Mouse (Mus musculus): ENCODE results near the gene Rhebl1. TPM values are rescaled to one million over a fixed set of nuclear protein-coding genes. Genes with fewer than 3 reads are reported as not detected.
A peak's percentile ranks its signal among the peaks of the same experiment; 100 is the strongest.

Gene Rhebl1
- polyA plus RNA-seq, 1 experiment from 2014 or later: 29.5 TPM

DNA sequence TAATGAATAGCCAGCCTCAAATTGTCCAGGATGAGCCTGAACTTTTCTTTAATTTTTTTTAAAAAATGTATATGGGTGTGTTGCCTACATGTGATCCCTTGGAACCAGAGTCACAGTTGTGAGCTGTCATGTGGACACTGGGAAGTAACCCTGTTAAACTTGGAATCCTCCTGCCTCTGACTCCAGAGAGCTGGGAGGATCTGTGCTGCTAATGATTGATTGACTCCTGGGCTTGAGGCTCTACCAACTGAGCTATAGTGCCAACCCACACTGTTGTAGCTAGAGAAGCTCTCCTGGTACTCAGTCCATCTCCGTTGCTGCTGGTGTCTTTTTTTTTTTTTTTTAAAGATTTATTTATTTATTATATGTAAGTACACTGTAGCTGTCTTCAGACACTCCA, 10.2 kb downstream of the Rhebl1 start:
- no peak overlapping the region for H3K4me3 ChIP-seq
- 86% methylated on average over 1 of the region's 1 CpGs for WGBS
- H3K9me3 ChIP-seq: no peaks in the 10 kb centered on the region
- H3K27ac ChIP-seq (replicated peaks): no peak overlapping the region
- peaks cover 5% of the 10 kb centered on the region for H3K36me3 ChIP-seq (replicated peaks)
- peaks cover 5% of the 10 kb centered on the region; the same call in 1 of the 2 replicates for H3K27me3 ChIP-seq (replicated peaks; ENCODE audit: low read depth, poor library complexity, severe bottlenecking)
- peaks cover 29% of the 10 kb centered on the region for H3K4me1 ChIP-seq
- DNase-seq (ENCODE audit: low spot score): no peak

DNA sequence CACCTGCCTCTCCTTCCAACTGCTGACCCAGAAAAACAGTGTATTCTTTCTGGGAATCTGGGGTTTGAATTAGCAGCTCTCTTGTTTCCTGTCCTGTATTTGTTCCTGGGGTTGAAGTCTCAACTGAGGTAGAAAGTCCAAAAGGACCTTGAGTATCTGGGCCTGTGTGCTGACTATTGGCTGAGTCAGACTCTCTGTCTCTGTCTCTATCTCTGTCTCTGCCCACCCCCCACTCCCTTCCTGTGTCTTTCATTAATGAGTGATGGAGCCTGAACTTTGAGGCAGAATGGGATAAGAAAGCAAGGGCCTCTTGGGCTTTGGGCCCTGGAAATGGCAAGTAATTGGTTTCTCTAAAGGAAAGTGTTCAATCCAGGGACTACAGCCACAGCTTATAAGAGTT, 10.7 kb downstream of the Rhebl1 start:
- no peak for DNase-seq (ENCODE audit: low spot score)
- no peak overlapping the region for H3K4me3 ChIP-seq
- peaks cover 5% of the 10 kb centered on the region; the same call in 1 of the 2 replicates for H3K27me3 ChIP-seq (replicated peaks; ENCODE audit: low read depth, poor library complexity, severe bottlenecking)
- peaks cover 9% of the 10 kb centered on the region for H3K36me3 ChIP-seq (replicated peaks)
- peaks cover 29% of the 10 kb centered on the region for H3K4me1 ChIP-seq
- H3K27ac ChIP-seq (replicated peaks): no peak overlapping the region
- H3K9me3 ChIP-seq: no peaks in the 10 kb centered on the region

DNA sequence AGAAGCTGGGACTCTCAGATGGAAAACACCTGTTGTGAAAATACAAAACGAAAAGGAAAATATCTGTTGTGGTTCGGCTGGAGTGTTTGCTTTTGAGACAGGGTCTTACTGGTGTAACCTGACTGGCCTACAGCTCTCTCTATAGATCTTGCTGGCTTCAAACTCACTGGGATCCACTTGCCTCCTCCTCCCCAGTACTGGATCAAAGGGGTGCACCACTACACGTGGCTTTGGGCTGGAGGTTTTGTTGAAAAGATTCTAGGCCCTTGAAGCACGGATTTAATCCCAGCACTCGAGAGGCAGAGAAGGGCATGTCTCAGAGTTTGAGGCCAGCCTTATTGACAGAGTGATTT, 12.7 kb downstream of the Rhebl1 start:
- H3K27me3 ChIP-seq (replicated peaks; ENCODE audit: low read depth, poor library complexity, severe bottlenecking): no peaks in the 10 kb centered on the region
- WGBS: 8% methylated on average over 5 of the region's 5 CpGs
- peak overlapping the region; percentile 91 for H3K27ac ChIP-seq (replicated peaks)

DNA sequence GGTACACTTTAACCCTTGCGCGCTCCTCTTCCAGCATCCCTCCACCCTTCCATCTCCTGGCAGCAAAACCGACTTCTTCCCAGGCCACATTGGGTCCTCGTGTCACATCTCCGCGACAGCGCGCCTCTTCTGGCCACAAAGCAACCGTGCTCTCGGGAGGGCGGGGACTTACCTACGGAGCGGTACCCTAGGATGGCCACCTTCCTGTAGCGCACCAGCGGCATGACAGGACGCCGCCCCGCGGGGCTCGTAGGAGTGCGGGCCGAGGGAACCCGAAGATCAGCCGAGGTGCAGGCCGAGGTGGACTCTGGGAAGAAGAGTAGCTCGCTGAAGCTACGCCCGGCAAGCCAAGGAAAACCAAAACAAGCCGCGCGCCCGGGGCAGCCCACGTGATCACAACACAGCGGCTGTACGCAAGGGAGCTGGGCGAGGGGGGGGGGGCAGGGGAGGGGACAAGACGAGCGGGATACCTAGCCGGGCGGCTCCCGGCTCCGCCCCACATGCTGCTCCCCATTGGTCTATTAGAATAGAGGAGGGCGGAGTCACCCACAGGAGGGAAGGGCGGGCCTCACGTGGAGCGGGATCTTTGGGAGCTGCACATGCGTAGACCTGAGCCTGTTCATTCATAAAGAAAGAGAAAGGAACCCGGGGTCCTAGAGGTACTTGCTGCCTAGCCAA, 13.2 kb downstream of the Rhebl1 start:
- peaks cover 29% of the 10 kb centered on the region for H3K4me1 ChIP-seq
- H3K27ac ChIP-seq (replicated peaks): peak overlapping the region; percentile 91
- no peaks in the 10 kb centered on the region for H3K9me3 ChIP-seq
- WGBS: under 1% methylated on average over 48 of the region's 48 CpGs
- peak overlapping the region; percentile 84 for H3K4me3 ChIP-seq
- no peaks in the 10 kb centered on the region for H3K27me3 ChIP-seq (replicated peaks; ENCODE audit: low read depth, poor library complexity, severe bottlenecking)
- H3K36me3 ChIP-seq (replicated peaks): peaks cover 25% of the 10 kb centered on the region
- peak; percentile 99 for DNase-seq (ENCODE audit: low spot score)

More for the DNA sequence above, 12.7 kb downstream of the Rhebl1 start:
- Histone ChIP-seq H3K4me1 (peaks cover 29% of the 10 kb centered on the region), H3K36me3 (replicated peaks) (peaks cover 20% of the 10 kb centered on the region), H3K4me3 (peak overlapping the region; percentile 84), H3K9me3 (no peaks in the 10 kb centered on the region)
- no peak for DNase-seq (ENCODE audit: low spot score)

DNA sequence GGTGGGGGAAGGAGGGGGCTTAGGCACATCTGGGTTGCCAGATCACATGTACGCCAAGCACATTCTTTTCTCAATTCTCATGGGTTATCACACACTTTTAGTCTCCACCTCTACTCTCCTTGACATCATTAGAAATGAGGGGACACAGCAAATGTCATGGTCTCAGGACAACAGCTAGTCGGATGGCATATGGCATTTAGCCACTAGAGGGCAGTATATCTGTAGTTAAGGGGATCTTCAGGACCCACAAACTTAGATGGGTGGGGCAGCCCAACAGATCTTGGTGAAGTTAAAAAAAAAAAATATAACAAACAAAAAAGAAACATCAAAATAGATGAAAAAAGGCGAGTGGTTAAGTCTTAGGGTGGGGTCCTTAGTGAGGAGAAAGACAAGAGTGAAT, 17.0 kb downstream of the Rhebl1 start:
- H3K36me3 ChIP-seq (replicated peaks): peaks cover 25% of the 10 kb centered on the region
- H3K4me1 ChIP-seq: peaks cover 39% of the 10 kb centered on the region
- DNase-seq (ENCODE audit: low spot score): peak; percentile 56
- no peak overlapping the region for H3K27ac ChIP-seq (replicated peaks)
- H3K4me3 ChIP-seq: no peak overlapping the region
- no peaks in the 10 kb centered on the region for H3K9me3 ChIP-seq
- 19% methylated on average over 3 of the region's 3 CpGs for WGBS
- no peaks in the 10 kb centered on the region for H3K27me3 ChIP-seq (replicated peaks; ENCODE audit: low read depth, poor library complexity, severe bottlenecking)

DNA sequence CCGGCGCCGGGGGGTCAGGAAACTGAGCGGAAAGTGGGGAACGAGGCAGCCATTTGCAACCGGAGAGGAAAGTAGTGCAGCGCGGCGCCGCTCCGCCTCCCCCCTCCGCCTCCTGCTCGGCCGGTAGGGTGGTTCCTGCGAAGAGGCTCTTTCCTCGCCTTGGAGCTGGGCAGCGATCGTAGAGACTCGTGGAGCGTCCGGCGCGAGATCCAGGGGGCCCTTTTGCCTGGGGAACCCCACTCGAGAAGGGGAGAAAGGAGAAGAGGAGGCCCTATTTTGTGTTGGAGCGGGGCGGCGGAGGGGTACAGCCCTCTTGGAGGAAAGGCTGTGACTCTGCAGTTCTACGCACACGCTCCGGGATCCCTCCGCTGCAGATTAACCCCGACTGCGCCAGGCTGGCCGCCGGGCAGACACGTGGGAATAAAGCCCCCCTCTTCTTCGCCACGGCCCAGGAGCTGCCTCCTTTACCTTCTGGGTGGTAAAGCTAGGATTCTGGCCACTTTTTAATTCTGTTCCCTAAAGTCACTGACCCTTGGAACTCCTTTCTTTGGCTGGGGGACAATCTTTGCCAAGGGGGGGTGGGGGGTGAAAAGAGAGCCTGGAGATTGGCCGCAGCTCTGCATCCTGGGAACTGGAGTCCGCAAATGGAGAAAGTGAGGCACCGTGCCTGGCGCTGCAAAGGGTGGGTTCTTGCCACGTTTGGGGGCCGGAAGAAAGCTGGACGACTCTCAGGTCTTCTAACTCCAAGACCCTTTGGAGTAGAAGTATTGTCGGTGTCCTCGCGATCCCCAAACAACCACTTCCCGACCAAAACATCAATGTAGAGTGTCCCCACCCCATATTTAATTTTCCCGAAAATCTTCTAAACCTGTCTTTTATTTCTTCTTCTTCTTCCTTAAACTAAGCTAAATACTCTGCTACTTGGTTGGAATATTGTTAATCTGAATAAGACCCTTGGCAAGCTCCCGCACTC, 22.1 kb downstream of the Rhebl1 start:
- H3K4me1 ChIP-seq: peaks cover 42% of the 10 kb centered on the region
- H3K27me3 ChIP-seq (replicated peaks; ENCODE audit: low read depth, poor library complexity, severe bottlenecking): no peaks in the 10 kb centered on the region
- peak overlapping the region; percentile 84 for H3K4me3 ChIP-seq
- peak; percentile 95 for DNase-seq (ENCODE audit: low spot score)
- 1% methylated on average over 51 of the region's 51 CpGs for WGBS
- peak overlapping the region; percentile 100 for H3K27ac ChIP-seq (replicated peaks)
- H3K36me3 ChIP-seq (replicated peaks): peaks cover 17% of the 10 kb centered on the region; the same call in 1 of the 2 replicates
- H3K9me3 ChIP-seq: no peaks in the 10 kb centered on the region

DNA sequence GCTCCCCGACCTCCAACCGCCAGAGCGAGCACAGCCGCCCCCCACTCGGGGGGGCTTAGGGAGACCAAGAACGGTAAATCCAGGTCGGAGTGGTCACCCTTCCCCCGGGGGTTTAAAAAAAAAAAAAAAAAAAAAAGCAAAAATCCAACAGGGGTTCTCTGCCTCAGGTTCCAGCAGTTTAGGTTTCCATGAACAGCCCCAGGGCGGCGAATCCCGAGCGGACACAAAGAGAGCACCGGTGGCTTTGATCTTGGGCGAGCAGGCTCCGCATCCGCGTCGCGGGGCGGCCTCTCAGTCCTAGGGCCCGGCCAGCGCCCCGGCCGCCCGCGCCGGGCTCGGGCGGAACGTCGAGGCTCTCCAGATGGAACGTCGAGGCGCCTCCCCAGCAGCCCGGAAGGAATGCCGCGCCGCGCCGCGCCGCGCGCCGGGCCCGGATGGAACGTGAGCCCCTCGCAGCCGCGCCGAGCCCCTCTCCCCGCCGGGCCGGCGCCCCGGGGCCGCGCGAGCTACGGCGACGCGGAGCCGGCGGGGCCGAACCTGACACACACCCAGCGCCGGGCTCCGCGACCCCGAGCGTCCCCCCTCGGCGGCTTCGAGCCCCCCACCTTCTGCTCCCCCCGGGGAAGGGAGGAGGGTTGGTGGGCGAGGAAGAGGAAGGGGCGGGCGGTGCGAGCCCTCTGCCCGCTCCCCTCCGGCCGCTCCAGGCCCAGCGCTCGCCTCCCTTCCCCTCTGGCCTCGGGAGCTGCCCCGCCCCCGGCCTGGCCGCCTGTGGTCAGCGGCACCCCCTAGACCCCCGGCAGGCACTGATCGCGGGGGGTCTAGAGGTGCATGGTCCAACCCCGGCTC, 23.0 kb downstream of the Rhebl1 start, which contains the start of gene Kmt2d:
Gene Kmt2d (minus strand): TSS at position 135 of the 846 bp plus-strand sequence.
- Histone ChIP-seq H3K4me1 (peaks cover 43% of the 10 kb centered on the region), H3K4me3 (peak within 1 kb of the TSS; percentile 84), H3K9me3 (no peaks in the 10 kb centered on the region), H3K27ac (replicated peaks) (peak within 1 kb of the TSS; percentile 100), H3K36me3 (replicated peaks) (peaks cover 22% of the 10 kb centered on the region), H3K27me3 (replicated peaks; ENCODE audit: low read depth, poor library complexity, severe bottlenecking) (no peaks in the 10 kb centered on the region)
- WGBS: under 1% methylated on average over 94 of the region's 94 CpGs
- DNase-seq (ENCODE audit: low spot score): no peak

DNA sequence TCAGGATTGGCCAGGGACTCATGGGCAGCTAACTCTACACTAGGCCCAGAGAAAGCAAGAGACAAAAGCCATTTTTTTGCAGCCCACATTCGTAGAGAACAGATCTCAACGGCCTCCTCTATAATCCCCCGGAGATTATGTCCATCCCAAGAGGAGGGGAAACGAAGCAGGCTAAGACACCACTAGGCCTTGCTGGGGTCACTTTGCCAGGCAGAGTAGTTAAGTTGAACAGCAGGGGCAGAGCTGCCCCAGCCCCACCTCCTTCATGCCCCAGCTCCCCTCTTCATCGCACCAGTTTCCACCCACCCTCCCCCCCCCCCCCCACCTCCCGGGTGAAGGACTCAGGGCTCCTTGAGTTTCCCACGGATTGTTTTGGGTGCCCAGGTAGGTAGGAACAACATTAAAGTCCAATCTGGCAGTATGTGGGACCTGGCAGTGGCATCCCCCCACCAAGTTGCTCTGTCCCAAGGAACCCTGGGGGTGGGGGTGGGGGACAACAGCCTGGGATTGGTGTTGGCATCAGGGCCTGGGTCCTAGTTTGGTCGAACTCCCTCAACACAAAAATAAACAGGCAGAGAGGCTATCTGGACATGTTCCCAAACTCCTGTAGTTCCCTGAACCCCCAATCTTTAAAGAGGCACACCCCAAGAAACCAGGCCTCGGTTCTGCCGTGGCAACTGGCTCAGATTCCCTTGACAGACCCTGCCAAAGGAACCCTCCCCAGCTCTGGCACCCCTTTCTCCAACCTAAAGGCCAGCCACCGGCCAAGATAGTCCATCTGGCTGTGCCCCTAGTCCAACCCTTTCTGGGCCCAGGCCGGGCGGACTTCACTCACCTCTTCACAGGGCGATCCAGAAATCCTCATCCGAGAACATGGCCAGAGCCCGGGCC, 23.9 kb downstream of the Rhebl1 start:
- DNase-seq (ENCODE audit: low spot score): peak; percentile 51
- H3K4me1 ChIP-seq: peaks cover 43% of the 10 kb centered on the region
- WGBS: under 1% methylated on average over 16 of the region's 16 CpGs
- no peaks in the 10 kb centered on the region for H3K27me3 ChIP-seq (replicated peaks; ENCODE audit: low read depth, poor library complexity, severe bottlenecking)
- H3K27ac ChIP-seq (replicated peaks): peak overlapping the region; percentile 100
- peaks cover 29% of the 10 kb centered on the region for H3K36me3 ChIP-seq (replicated peaks)
- no peaks in the 10 kb centered on the region for H3K9me3 ChIP-seq
- peak overlapping the region; percentile 84 for H3K4me3 ChIP-seq

DNA sequence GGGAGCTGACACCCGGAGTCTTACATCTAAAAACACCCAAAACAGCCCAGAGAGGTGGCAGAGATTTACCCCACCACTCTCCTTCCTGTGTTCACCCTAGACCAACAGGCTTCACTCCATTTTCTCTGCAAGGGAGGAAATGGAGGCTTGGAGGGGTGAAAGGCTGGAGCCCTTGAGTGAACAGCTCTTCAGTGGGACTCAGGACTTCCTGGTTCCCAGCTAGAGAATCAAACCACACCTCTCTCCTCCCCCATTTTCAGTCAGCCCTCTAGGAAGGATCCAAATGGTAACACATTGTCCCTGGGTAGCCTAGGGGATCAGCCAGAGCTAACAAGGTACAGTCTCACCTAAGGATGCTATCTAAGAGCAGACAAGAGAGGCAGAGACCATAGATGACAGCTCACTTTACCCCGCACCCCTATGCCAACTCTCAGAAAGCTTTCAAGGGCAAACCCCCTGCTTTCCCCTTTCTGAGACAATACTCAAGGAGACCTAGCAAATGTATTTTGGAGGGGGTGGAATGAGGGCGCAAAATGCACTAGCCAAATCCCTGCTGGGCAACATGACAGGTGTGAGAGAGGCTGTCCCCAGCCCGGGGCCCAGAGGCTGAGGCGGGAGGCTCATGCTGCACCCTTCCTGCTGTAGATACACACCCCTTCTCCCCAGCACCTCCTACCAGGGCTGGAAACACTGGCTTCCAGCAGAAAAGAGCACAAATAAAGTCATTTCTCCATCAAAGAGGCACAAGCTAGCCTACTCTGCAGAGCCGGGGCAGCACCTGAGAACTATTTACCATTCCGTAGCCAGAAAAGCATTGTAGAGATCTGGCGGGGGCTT, 24.8 kb downstream of the Rhebl1 start:
- Histone ChIP-seq H3K9me3 (no peaks in the 10 kb centered on the region), H3K27ac (replicated peaks) (peak overlapping the region; percentile 100), H3K36me3 (replicated peaks) (peaks cover 38% of the 10 kb centered on the region), H3K4me1 (peaks cover 43% of the 10 kb centered on the region), H3K27me3 (replicated peaks; ENCODE audit: low read depth, poor library complexity, severe bottlenecking) (no peaks in the 10 kb centered on the region), H3K4me3 (peak overlapping the region; percentile 84)
- peak; percentile 20 for DNase-seq (ENCODE audit: low spot score)
- WGBS: 16% methylated on average over 8 of the region's 8 CpGs

DNA sequence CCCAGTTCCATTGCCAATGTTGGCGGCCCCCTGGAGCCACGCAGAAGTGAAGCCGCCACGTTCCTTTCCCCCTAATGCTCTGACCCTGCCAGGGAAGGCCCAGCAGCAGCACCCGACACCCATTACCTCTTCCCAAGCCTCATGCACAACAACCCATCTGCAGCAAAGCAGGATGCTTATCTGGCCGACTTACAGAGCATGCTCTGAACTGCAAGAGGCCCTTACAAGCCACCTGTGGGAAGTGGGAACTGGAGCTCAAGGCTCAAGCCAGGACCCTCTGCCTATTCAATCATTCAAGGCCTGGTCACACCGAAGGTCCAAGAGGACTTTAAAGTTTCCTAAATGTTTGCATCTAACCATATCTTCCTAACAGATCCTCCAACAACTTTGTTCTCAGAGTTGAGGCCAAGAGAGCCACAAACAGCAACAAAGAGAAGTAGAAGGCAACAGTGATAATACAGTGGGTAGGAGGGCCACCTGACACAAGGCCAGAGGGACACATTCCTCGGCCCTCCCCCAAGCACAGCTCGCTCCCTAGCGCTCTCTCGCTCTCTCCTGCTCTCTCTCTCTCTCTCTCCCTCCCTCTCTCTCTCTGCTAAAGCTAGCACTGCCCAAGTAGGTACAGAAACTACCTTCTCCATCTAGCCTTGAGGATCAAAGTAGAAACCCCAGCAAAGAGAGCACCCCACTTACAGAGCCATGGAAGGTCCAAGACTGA, 25.8 kb downstream of the Rhebl1 start:
- DNase-seq (ENCODE audit: low spot score): no peak

More for the DNA sequence above, 25.8 kb downstream of the Rhebl1 start:
- Histone ChIP-seq H3K27ac (replicated peaks) (peak overlapping the region; percentile 59; the same call in 1 of the 2 replicates), H3K9me3 (no peaks in the 10 kb centered on the region), H3K4me3 (peak overlapping the region; percentile 84), H3K4me1 (peaks cover 43% of the 10 kb centered on the region), H3K27me3 (replicated peaks; ENCODE audit: low read depth, poor library complexity, severe bottlenecking) (no peaks in the 10 kb centered on the region), H3K36me3 (replicated peaks) (peaks cover 48% of the 10 kb centered on the region)
- 44% methylated on average over 11 of the region's 11 CpGs for WGBS
